Mouse (Mus musculus) megakaryocyte, adult 5-6 weeks (primary cell): ENCODE results near the gene Fam72a. TPM values are rescaled to one million over a fixed set of nuclear protein-coding genes. Genes with fewer than 3 reads are reported as not detected.

Experiments used
- ATAC-seq: 2 replicates; pipeline ENCODE4 v1.8.0; 2016; ENCODE audit warnings: mild to moderate bottlenecking, inconsistent platforms; ENCODE audit not compliant: poor library complexity, severe bottlenecking
- total RNA-seq, 2 experiments: library from RNA; stranded (forward) in 1 of 2; stranded (reverse) in 1 of 2; fragments of 153-499, 151-499 nt in 1 of 2; fragments of 221-1000, 200-1000 nt in 1 of 2; gene quantifications; 2 replicates each; pipeline versions ENCODE4 v1.2.3 to v1.2.4; 2015 to 2017

The Fam72a gene
- total RNA-seq (2015) (6.6 and 7.0 TPM in 2 replicates), total RNA-seq (2017) (2.8 and 5.2 TPM in 2 replicates)

DNA sequence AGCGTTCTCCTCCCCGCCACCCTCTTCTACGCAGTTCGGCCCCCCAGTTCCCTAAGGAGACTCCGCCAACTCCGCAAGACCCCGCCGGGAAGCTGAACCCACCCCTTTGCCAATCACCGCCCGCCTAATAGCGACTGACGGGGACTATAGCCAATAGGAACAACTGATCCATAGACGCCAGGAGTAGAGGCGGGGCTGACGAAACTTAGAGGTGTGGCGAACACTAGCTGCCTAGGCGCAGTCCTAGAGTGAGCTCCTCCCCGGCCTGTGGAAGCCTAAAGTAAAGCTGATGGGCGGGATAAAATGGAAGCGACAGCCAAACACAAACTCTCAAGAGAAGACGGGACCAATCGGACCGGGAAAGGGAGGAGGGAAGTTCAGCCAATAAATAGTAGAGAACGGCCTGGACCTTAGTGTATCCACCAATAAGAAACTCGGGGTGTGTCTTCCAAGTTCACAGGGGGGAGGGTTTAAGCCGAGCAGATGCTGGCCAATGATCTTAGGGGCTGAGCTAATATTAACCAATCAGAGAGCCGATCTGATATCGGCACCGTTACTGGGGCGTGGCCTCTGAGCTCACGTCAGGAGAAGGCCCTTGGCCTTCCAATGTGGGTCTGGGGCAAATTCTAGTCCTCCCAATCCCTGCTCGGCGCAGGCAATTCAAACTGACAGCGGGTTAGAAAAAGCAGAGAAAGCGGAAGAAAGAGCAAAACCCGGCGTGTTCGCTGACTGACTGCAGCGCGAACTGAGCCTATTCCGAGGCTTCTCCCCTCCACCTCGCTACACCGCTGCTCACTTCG, at the start of gene Fam72a, which contains the start of gene Srgap2:
TSS of gene Fam72a (plus strand) at position 623 of the 800 bp plus-strand sequence.
TSS of gene Srgap2 (minus strand) at position 72 of the 800 bp plus-strand sequence.
- ATAC-seq: peak; percentile 71

DNA sequence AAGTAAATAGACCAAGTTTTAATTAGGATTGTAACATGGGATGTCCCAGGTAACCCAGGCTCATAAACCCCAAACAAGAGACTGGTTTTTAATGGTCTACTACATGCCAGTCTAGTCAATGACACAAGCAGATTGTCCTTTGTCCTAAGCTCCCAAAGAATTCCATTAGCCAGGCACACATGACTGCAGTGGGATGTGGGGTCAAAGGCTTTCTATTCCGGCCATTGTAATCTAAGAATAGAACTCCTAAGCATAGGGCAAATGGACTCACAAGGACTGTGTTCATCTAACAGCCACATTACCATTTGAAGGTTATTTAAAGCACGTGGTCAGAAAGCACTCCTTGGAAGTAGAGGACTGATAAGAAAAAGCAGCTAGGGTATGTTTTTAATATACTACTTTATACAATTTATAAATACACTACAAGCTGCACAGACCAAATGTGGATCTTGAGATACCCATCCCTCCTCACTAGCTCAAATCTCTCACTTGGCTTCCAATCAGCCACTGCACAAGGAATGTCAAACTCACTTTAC, 48.9 kb upstream of the Fam72a start:
- ATAC-seq: no peak

DNA sequence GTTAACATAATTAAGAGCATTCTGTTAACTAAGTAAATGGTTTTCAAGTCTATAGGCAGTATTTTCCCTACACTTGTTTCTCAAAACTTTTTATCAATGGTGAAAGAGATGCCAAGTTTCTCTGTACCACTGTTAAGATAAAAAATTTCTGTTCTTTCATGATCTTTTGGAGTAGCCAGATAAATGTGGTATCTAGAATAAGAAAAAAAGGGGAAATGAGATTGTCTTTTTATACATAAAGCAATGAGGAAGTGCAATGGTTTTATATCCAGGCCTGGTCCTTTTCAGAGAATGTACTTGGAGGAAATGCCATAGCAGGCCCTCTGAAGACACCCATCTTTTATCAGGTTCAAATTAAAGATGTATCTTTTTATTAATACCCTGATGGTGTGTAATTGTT, 46.3 kb upstream of the Fam72a start:
- ATAC-seq: peak; percentile 66

DNA sequence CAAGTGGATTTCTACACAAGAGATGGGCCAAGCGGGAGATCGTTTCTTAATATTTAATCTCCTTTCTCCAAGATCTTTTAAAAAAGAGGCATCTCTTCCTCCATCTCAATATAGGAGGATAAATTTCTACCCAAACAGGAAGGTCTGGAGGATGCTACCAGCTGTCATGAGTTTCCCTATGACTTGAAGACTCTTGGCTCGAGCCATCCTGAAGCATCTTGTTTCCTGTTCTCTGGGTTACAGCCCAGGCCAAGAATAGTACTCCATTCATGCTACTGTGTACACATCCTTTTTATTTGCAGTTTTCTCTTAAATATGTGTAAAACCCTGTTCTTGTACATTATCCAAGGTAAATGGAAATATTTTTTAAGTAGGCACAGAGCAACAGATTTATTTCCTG, 45.5 kb upstream of the Fam72a start:
- ATAC-seq: no peak

DNA sequence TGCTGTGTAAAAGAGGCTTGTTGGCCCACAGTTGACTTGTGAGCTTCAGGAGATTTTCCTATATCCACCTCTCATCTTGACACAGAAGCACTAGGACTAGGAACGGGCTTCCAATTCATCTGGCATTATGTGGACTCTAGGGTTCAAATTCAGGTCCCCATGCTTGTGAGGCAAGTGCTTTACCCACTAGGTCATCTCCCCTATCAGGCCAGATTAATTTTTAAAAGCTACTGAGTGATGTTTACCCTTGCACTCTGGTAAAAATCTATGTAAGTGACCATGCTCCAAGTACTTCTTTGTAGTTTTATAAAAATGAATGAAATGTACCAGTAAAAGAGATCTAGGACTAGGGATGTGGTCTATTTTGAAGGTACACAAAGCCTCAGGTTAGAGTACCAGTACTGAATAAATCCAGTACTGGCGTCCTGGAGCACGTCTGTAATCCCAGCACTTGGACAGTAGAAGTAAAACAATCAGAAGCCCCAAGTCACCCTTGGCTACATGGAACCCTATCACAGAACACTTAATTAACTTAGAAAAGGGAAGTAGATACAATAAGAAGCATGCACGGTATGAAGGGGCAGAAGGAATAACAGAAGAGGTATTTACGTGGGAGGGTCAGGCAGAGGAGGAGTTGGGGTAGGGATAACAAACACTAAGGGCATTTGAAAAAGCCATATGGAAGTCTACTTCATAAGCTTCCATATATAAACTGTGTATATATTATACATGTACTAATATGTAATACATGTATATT, 41.4 kb upstream of the Fam72a start:
- ATAC-seq: no peak

DNA sequence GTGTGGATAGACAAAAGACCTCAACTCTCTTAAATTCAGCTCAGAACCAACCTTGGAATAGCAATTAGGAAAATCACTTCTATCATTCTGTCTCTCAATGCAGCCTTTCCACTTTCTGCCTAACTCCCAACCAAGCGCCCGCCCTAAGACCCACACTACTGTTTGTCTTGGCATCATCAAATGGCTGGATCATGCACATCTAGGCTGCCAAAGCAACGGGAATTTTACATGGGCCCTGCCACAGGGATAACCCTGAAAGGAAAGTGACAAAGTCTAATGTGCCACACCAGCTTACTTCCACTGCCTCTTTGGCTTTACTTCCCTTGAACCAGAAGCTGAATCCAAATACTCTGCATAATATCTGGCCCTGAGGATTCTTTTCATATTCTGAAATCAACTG, 38.4 kb upstream of the Fam72a start:
- no peak for ATAC-seq

DNA sequence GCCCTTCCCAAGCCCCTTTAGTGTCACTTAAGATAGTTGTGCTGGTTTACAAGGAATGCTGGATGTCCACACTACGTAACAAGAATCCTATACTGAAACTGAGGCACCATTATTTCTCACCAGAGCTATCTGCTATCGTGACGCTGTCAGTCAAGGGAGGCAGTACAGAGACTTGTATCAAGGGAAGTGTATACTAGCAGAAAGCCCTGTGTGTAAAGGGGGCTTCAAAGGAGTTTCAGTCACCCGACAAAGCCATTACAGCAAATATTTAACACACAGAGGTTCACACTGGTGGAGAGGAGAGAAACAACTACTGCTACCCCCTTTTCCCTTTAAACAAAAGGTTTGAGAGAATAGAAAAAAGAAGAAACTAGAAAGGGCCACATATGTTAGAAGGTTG, 36.1 kb upstream of the Fam72a start:
- ATAC-seq: no peak

DNA sequence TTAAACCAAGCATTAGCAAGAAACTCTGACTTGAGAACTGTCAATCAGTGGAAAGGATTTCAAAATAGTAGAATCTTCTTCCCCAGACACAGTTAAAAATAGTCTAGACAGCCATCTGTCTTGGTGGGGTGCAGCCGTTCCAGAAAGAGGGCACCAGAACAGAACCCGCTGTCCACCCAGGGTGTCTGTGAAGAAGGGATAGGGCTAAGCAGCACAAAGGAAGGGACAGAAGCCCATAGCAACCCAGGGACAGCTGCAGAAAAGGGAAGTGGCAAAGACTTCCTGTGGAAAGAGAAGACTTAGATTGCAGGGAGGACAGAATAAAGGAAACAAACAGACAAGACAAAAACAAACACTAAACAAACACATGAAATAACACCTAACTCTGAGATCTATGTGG, 35.3 kb upstream of the Fam72a start:
- ATAC-seq: peak; percentile 97

DNA sequence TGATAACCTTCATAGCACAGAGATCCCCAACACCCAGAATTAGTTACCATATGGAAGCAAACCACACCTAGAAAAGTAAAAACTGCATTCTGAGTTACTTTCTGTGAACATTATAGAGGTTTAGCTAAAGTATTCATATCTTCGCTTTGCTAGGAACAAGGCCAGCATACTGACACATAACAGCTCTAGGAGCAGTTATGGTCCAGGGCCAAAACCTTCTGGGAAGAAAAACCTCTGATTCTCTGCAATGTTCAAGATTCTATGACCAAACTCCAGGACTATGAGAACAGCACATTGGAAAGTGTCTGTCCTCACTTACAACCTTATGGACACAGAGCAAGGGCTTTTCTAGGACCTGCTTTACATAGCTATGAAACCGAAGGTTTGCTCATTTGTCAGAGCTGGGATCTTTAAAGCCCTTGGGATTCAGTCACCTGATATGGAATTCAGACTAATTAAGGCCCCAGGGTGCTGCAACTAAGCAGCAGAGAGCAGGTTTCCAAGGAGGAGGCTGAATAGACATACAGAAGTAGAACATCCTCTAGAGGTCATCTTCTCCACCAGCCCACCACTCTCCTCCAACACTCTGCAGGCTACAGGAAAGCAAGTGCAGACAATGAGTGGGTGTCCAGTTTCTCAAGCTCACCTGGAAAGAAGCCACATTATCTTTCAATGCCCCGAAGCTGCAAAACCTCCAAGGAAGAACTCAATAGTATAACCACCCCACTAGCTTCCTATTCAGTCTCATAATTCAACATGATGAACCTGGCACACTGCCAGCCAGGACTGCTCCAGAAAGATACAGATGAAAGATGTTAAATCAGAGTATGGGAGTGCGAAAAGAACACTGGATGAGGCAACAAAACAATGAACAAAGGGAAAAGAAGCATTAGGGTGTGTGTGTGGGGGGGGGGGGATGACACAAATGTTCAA, 33.5 kb upstream of the Fam72a start:
- no peak for ATAC-seq

DNA sequence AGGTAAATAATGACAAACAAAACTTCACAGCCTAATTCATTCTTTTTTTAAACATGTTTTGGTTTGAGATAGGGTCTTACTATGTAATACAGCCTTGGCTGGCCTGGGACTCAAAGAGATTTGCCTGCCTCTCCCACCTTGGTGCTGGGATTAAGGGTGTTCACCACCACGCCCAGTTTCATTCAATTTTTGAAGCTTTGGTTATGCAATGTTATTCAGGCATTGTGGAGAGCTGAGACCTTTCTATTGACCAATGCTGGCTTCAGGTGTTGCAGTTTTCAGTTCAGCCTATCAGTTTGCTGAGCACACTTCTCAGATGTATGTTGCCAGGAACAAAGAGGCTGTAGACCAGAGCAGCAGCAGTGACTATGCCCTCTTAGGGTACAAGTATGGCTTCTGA, 29.5 kb upstream of the Fam72a start:
- no peak for ATAC-seq

DNA sequence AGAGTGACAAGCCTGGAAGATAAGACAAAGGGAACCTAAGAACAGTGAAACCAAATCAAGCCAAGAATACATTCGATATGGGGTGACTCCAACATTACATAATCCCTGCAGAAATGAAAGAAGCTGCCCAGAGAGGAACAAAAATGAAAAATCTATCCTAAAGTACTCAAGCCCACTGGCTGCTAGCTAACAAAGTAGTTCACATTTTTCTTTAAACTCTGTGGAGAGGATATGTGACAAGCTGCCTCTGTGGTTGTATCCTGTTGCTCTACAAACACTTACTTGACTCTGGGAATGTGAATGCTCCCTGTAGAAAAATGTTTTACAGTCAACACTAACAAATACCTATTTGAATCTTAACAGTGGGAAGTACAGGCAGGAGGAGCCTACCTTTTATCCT, 26.0 kb upstream of the Fam72a start:
- peak; percentile 35 for ATAC-seq

DNA sequence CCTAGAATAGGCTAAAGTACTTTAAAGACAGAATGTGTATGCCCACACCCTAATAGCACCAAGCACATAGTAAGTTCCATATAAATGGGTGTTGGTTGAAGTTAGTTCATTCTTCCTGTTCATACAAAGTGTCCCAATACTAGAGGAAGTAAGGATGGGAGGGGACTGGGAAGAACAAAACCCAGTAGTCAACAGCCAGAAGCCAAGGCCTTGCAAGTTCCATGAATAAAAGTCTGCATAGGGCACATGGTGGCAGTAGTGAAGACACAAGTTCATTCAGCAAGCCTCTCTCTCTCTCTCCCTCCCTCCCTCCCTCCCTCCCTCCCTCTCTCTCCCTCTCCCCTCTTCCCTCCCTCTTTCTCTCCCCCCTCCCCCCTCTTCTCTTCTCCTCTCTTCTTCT, 16.6 kb upstream of the Fam72a start:
- ATAC-seq: peak; percentile 85

DNA sequence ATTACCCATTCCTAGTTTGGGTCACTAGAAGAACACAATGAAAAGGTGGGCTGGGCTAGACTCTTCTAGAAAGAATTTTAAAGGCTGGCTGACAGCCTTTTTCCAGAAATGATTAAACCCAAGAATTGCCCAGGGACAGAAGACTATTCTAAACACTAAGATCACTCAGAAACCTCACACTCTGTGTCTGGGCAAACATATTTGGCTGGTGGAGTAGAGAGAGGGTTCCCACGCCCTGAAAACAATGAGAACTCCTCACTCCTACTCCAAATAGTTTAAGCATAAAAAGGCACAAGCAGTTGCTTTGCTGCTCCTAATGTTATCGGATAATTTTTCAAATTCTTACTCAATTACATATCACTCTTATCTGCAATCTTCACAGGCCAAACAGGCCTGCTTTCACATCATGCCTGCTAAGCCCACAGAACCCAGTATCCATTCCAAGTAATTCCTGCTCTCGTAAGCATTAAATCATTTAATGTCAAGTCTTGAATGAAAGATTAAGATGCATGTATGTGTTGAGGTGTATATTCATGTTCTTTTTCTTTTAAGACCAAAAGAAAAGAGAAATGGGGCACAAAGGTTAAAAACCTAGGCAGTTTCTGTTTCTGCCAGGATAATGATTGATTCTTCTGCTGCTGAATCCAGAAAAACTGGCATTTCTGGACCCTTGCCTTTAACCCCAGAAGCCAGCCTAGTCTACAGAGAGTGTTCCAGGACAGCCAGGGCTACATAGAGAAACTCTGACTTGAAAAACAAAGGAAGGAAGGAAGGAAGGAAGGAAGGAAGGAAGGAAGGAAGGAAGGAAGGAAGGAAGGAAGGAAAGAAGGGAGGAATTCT, 15.8 kb upstream of the Fam72a start:
- no peak for ATAC-seq

DNA sequence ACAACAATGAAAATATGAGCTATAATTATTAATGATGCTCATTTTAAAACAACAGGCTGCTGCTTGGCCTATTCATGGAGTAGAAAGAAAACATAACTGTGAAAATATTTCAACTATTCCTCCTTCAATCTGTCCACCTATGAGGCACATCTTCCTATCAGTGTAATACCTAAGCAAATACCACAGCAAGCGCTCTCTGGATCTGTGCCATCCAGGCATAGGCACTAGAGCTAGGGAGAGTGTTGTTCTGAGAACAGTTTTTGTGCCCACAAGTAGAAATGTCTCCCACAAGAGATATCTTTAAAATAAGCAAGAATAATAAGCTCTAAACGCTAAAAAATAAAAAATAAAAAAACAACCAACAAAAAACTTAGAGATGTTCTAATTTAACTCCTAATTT, 14.6 kb upstream of the Fam72a start:
- ATAC-seq: no peak

DNA sequence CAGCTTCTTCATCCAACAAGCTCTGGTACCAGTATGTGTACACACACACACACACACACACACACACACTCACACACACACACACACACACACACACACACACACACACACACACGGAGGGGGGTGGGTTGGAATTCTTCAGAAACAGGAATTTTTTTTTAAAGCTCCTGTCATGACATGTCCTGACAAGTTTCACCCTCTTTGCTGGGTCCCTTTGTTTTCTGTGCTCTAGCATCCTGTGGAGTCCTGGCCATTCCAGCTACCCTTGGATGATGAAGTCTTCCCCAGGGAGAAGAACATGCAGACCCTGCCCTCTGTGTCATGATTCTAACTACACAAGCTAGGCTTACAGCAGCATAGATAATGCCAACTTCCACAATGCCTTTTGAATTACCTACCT, 13.5 kb upstream of the Fam72a start:
- no peak for ATAC-seq

DNA sequence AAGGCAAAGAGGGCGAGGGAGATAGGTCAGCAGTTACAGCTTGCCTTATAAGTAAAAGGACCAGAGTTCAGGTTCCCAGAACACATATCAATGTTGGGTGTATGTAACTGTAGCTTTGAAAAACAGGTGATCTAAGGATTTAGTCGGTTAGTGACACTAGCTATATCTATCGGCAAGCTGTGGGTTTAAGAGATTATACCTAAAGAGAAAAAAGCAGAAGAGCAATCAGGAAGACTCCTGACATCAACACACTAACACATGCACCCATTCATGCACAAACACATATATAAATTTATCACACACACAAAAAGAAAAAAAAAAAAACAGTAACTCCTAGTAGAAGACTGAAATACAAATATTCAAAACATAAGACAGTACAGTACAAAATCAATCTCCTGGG, 11.1 kb upstream of the Fam72a start:
- no peak for ATAC-seq

DNA sequence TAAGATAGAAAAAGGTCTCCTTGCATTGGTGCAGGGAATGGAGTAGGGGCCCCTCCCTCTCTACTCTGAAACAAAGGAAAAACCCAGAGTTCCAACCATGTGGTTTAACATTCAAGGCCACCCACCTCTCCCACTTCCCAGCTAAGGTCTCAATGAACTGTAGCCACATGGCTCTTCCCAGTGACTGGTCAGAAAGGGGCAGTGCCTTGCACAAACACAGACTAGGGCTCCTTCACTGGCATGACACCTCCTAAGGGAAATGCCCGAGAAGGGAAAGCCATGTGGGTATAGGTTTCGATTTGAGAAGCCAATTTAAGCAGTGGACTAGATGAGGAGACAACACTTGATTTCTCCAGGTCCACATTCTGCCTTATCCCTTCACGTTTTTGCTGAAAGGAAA, 3.9 kb upstream of the Fam72a start:
- ATAC-seq: no peak

DNA sequence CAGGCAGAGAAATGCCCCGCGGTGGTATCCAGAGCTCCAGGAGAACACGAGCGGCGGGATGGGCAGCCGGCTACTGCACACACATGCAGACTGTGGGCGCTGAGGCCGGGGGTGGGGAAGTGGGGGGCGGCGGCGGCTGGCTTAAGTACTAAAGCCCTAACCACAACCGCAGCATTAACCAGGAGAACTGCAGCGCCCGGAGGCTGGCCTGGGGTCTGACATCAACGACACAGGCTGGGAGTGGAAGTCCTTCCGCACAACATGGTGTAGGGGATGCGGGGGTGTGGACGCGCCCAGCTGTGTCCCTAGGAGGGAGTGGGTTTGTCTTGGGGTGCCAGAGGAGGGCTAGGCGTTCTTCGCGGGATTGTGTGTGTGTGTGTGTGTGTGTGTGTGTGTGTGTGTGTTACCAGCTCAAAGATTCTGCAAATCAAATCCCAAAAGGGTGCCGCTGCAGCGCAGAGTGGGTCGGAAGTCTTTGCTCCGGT, 2.6 kb upstream of the Fam72a start:
- no peak for ATAC-seq

DNA sequence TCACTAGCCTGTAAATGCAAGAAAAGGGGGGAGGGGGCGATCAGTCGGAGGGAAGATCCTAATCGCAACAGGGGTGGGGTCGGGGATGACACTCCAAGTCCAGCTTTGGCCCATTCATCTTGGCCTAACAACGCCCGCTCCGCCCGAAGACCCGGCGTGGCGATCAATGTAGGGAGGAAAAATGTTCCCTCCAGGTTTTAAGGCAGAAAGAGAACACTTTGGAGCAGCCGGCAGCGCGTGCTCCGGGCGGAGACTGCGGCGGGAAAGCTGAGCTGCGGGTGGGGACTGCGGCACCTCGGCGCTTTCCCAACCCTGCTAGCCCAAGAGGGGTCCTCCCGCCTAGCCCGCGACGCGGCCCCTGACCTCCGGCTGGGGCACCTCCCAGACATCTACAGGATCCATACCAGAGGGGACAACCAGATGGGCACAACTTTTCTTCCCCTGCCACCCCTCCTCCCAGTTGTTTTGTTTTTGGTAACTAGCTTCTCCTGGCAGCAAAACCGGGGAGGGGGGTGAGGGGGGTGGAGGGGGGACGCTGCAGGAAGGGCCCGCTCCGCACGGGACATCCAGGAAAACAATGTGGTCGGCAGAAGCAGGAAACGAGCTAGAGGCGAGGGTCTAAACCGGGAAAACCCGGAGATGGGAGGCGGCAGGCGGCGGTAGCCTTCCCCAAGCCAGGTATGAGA, 2.0 kb upstream of the Fam72a start:
- no peak for ATAC-seq
